Mouse (Mus musculus): ENCODE measurements at regions not wholly inside any gene's neighbourhood (a gene's known extent, or its start where the extent isn't known, plus 50 kb on each side); places are given as distances from the start of the nearest gene placed in this dataset.
"Not testable (repeated sequence)": the region's sequence is repeated elsewhere in the genome, so short reads cannot be mapped to it uniquely, and the experiment has no call there.

GRCm38 (mm10) chr3:79002173-79002848 is 284.0 kb downstream of the Rapgef2 start:
- DNase-seq (ENCODE audit: extremely low spot score, low read depth, low spot score), result no peak

- DNase-seq (ENCODE audit: extremely low spot score, low read depth, low spot score), result no peak
Observed at GRCm38 (mm10) chr3:79001754-79002153, 284.6 kb downstream of the Rapgef2 start.

GRCm38 (mm10) chr3:79000293-79000692 is 286.0 kb downstream of the Rapgef2 start:
- DNase-seq (ENCODE audit: extremely low spot score, low read depth, low spot score), result no peak

GRCm38 (mm10) chr3:78999803-79000202 is 286.5 kb downstream of the Rapgef2 start:
- DNase-seq (ENCODE audit: extremely low spot score, low read depth, low spot score), result no peak

DNA sequence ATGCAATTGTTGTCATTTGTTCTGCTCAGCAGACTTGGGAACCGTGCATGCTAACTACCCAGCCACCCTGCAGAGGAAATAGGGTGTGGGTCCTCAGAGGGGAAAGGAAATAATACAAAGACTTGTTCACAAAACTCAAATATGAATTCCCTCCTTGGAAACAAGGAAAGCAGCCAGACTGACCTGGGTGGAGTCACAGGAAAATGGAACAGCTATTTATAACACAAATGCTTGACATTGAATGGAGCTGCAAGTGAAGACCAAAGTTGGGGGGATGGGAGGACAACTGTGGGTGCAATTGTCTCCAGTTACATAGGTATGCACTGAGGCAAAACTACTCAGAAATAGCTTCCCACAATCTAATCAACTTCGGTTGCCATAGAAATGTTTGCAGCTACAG is 298.2 kb downstream of the Rapgef2 start:
- no peak for DNase-seq (ENCODE audit: extremely low spot score, low read depth, low spot score)

- no peak for DNase-seq (ENCODE audit: extremely low spot score, low read depth, low spot score)
Observed at GRCm38 (mm10) chr3:78986726-78987125, 299.6 kb downstream of the Rapgef2 start.

DNA sequence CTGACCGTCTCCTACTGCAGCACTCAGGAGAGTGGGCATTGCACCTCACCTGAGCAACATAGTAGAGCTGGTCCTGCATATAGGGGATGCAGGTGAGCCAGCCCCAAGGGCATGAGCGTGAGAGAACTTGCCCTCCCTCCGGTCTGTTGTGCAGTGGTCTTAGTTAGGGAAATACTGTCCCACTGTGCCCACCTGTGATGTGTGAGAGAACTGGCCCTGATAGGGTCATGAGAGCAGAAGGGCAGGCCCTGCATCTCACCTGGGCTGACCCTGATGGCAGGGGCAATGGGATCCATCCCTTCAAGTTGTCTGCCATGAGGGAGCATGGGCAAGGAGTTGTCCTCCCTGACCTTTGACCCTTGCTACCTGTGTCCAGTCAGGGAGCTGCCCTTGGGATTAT is 305.3 kb downstream of the Rapgef2 start:
- no peak for DNase-seq (ENCODE audit: extremely low spot score, low read depth, low spot score)

GRCm38 (mm10) chr3:78978781-78979180 is 307.5 kb downstream of the Rapgef2 start:
- DNase-seq (ENCODE audit: extremely low spot score, low read depth, low spot score), result no peak

- DNase-seq (ENCODE audit: extremely low spot score, low read depth, low spot score), result not testable (repeated sequence)
Observed at GRCm38 (mm10) chr3:78966683-78967549, 319.4 kb downstream of the Rapgef2 start.

DNA sequence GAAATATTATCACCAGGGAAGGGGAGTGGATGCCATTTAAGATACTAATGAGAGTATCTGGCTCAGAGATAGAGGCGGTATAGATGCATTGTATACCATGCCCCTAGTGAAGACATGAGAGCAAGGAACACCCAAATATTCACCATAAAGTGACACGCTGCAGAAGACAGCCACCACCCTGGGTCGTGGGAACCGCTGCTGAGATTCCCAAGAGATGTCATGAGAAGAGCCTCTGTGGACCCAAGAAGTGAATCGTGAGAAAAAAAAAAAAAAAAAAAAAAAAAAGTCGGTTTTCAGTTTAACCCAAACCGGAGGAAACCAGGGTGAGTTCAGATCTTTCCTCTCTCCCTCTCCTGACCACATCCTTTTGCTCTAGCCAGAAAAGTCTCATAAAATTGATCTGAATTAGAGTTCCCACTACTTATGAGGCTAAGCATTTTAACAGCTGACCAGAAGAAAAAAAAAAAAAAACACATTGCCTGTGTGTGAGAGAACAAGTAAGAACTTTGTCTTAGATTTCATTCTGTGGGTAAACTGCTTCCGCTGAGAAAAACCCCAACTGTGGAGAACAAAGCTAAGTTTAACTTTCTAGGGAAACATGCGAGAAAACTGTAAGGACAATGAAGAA is 322.0 kb downstream of the Rapgef2 start:
- no peak for DNase-seq (ENCODE audit: extremely low spot score, low read depth, low spot score)

DNA sequence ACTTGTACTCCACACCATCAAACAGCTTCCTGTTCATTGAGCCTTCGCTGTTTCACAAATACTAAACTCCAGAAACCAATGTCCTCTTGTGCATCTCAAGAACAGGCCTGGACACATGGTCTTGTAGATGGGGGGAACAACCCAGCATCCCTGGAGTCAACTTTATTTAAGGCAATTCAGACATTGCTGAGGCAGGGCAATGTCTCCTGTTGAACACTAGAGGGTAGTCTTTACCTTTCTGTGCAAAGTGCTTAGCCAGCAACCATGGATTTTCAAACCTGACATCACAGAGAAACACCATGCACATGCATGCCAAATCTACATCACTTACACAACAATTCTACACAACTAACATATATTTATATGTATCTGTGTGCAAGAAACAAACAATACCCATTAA is 327.5 kb downstream of the Rapgef2 start:
- DNase-seq (ENCODE audit: extremely low spot score, low read depth, low spot score), result peak; percentile 28

DNA sequence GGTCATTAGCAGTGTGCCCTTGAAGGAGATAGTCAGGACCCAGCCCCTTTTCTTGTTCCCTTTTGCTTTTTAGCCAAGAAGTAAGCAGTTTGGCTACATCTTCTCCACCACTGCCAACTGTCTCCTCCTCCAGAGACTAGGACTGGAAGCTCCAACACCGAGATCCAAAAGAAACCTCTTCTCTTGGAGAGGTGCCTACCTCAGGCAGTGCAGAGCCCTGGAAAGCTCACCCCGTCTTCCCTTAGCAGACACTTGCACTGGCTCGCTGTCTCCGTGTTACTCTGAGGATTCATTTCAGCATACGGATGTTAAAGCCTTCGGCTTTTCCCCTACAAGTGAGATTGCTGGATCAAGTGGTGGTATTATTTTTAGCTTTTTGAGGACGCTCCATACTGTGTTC is 331.0 kb downstream of the Rapgef2 start:
- DNase-seq (ENCODE audit: extremely low spot score, low read depth, low spot score), result no peak

GRCm38 (mm10) chr3:78949385-78949784 is 336.9 kb downstream of the Rapgef2 start:
- DNase-seq (ENCODE audit: extremely low spot score, low read depth, low spot score), result not testable (repeated sequence)

DNA sequence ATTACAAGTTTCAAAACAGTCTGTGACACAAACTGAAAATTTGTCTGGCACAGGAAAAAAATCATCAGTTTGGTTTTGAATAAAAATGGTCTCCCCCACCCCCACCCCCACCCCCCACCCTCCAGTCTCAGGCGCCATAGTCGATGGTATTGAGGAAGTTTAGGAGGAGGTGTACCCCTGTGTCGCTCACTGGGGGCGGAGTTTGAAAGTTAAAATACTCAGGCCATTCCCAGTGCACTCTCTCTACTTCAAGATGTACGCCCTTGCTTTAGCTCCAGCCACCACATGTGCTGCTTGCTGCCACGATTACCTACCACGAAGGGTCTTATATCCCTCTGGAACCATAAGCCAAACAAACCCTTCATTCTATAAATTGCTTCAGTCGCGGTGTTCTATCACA is 337.6 kb downstream of the Rapgef2 start:
- no peak for DNase-seq (ENCODE audit: extremely low spot score, low read depth, low spot score)

DNA sequence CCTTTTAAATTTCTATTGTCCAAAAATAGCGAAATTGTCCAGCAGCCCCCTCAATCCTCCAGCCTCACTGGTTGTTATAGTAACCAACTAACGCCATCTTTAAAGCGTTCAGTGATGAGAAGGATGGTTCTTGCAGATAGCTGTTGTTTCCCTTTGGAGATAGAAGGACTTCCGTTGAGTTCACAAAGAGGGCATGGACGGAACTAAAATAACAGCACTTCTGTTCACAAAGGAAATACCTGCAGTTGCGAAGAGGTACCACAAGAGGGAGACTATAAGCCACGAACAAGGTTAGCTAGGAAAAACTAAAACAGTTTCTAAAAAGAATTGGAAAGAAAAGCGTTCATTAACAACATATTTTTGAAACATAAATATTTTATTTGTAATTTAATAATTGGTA is 338.1 kb downstream of the Rapgef2 start:
- DNase-seq (ENCODE audit: extremely low spot score, low read depth, low spot score), result peak; percentile 47

DNA sequence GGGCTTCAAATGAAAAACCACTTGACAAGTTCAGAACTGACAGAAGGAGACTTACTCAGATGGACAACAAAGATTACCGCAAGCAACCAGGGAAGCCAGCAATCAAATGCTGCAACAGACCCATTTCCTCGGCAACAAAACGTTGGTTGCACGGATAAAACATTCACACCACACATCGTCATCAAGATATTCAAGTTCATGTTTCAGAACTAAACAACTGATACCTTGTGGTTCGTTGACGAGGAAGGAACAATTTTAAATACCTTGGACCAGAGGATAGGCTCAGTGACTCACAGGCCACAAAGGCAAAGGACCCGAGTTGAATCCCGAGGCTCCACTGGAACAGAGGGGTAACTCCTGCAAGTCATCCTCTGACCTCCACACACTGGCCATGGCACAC is 339.1 kb downstream of the Rapgef2 start:
- DNase-seq (ENCODE audit: extremely low spot score, low read depth, low spot score), result no peak

GRCm38 (mm10) chr3:78944185-78944584 is 342.1 kb downstream of the Rapgef2 start:
- no peak for DNase-seq (ENCODE audit: extremely low spot score, low read depth, low spot score)

DNA sequence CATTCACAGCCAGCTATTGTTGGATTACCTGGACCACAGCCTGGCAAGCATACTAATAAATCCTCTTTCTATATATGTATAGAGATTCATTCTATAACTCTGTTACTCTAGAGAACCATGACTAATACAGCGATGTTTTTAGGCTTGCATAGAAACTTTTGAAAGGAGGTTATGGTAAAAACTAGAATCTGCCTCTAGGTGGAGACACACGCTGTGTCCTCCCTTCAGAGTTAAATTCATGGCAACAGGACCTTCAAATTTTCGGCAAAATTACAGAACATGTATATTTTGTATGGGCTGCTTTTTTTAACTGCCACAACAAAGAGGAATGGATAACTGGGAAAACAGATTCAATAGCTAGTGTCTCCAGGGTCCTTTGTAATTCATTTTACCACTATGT is 353.3 kb downstream of the Rapgef2 start:
- DNase-seq (ENCODE audit: extremely low spot score, low read depth, low spot score), result no peak

DNA sequence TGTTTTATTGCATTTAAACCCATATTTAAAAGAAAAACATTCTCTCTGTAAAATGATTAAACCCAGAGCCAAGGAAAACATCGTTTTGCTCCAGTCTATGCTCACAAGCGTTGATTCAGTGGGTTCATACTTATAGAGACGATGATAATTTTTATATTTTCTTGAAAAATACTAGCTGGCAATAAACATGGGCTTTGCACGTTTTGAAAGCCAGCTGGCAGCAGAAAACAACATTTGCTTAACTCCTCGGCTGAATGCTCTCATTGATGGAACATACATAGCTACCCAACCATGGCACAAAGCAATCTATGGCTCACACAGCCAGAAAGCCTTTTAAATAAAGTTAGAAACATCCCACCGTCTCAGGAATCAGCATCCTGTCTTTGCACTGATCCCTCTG is 366.5 kb downstream of the Rapgef2 start:
- DNase-seq (ENCODE audit: extremely low spot score, low read depth, low spot score), result no peak

DNA sequence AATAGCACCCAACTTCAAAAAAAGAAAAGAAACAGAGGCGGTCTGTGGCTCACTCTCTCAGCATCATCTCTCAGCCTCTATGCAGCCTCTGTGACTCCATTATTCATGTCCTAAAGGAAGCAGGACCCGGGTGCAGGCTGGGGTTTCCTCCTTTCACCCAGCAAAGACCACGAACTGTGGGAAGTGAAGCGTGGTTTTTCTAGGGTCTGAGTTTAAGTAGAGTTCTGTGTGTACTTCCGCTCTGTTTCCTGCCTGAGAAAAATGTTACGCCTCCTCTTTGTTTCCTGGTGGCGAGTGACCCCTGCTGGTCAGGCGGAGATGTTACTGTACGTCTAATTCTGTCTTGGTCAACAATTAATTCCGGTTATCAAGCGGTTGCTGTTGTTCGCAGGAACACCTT is 366.9 kb downstream of the Rapgef2 start:
- DNase-seq (ENCODE audit: extremely low spot score, low read depth, low spot score), result peak; percentile 30

- no peak for DNase-seq (ENCODE audit: extremely low spot score, low read depth, low spot score)
Observed at GRCm38 (mm10) chr3:78908196-78908844, 378.0 kb downstream of the Rapgef2 start.
